Mouse (Mus musculus) cortical plate, adult 2 months (tissue): ENCODE results near the gene Mocs3. TPM values are rescaled to one million over a fixed set of nuclear protein-coding genes. Genes with fewer than 3 reads are reported as not detected.
A peak's percentile ranks its signal among the peaks of the same experiment; 100 is the strongest.

ENCODE experiments used
- H3K27ac ChIP-seq: fragments of 200-500 bp; 2 replicates; pipeline ENCODE4 v1.5.1; 2012; ENCODE audit warnings: low read length, control low read depth, inconsistent platforms; ENCODE audit not compliant: insufficient read depth
- H3K4me1 ChIP-seq: fragments of 200-500 bp; 2 replicates; pipeline ENCODE4 v1.6.1; 2011; ENCODE audit warnings: low read length; ENCODE audit not compliant: control insufficient read depth, insufficient read depth
- H3K4me3 ChIP-seq: fragments of 200-500 bp; 2 replicates; pipeline ENCODE4 v1.5.1; 2011; ENCODE audit warnings: mild to moderate bottlenecking, low read length, control low read depth; ENCODE audit not compliant: insufficient read depth
- CTCF ChIP-seq: fragments of 200-500 bp; IDR thresholded peaks from 2 replicates; pipeline ENCODE4 v1.5.1; 2011; ENCODE audit warnings: mild to moderate bottlenecking, control low read depth, low read length; ENCODE audit not compliant: insufficient read depth; ENCODE audit errors: extremely low read depth
- POLR2A ChIP-seq: fragments of 200-500 bp; IDR thresholded peaks from 2 replicates; pipeline ENCODE4 v1.6.1; 2011; ENCODE audit warnings: mild to moderate bottlenecking, low read length, control low read depth; ENCODE audit not compliant: insufficient read depth; ENCODE audit errors: extremely low read depth
- polyA plus RNA-seq: library from polyadenylated mRNA; depleted of rRNA; stranded (reverse); fragments of >200 nt; gene quantifications from 2 replicates; pipeline ENCODE4 v1.2.3, GENCODE M21; 2012; rRNA removed

The Mocs3 gene
- polyA plus RNA-seq, 1 experiment: 14.6 TPM

DNA sequence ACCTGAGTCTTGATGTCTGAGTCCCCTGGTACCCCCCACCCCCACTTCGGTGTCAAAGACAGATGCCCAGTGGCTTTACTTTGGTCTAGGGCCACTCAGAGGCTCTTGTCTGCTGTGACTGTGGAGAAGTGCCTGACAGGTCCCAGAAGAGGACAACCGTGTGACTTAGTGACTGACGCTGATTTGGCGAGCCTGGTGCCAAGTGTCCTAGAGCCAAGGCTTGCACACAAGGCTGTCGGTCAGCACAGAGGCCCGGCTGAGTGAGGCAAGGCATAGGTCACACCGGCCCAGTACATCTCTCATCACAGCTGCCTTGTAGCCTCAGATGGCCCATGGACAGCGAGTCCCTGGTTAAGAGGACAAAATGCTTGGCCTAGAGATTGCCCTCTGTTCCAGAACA lies 28.6 kb downstream of the Mocs3 start:
- no peak for TF ChIP-seq POLR2A
- no peak for TF ChIP-seq CTCF
- Histone ChIP-seq H3K27ac (no peak overlapping the region), H3K4me1 (peaks cover 4% of the 10 kb centered on the region), H3K4me3 (no peak overlapping the region)

GRCm38 (mm10) chr2:168260124-168260523 lies 29.7 kb downstream of the Mocs3 start:
- no peak overlapping the region for H3K4me3 ChIP-seq
- H3K4me1 ChIP-seq: peaks cover 2% of the 10 kb centered on the region
- no peak overlapping the region for H3K27ac ChIP-seq
- TF ChIP-seq POLR2A (no peak), CTCF (no peak)

DNA sequence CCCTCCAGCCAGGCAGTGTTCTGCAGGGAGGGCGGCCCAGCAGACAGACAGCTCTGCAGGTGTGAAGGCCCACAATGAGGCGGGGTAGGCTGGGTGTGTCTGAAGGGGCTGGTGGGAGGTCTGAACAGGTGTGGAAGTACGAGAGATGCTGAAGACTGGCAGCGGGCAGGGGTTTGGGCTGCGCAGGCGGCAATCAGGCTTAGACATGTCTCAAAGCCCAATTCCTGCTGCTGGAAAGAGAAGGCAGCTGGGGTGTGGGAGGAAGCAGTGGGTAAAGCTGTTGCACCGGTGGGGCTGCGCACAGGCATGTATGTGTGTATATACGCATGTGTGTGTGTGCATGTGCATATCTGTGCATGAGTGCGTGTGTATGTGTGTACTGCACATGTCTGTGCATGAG lies 30.5 kb downstream of the Mocs3 start:
- H3K4me1 ChIP-seq: peaks cover 2% of the 10 kb centered on the region
- TF ChIP-seq POLR2A: no peak
- TF ChIP-seq CTCF: no peak
- no peak overlapping the region for H3K27ac ChIP-seq
- H3K4me3 ChIP-seq: no peak overlapping the region

DNA sequence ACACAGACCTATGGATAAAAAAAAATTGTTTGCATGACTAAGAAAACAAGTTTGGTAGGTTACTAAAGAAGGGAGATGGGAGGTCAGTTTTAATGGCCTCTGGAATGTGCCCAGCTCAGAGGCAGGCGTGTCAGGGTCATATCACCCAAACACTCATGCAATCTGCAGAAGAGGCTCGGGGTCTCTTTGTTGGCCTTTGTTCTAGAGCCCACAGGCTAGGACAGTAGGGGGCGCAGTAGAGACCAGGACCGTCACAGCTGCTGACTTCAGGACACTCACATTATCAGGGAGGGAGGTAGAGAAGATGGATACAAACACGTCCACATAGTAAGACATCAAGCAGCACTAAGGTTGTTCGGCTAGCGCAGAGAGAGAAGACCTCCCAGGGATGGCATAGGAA lies 37.6 kb downstream of the Mocs3 start:
- H3K4me3 ChIP-seq: no peak overlapping the region
- peak; percentile 39 for TF ChIP-seq CTCF
- TF ChIP-seq POLR2A: no peak
- no peaks in the 10 kb centered on the region for H3K4me1 ChIP-seq
- no peak overlapping the region for H3K27ac ChIP-seq

- H3K4me1 ChIP-seq: no peaks in the 10 kb centered on the region
- TF ChIP-seq CTCF: no peak
- no peak for TF ChIP-seq POLR2A
- no peak overlapping the region for H3K27ac ChIP-seq
- H3K4me3 ChIP-seq: no peak overlapping the region
These were observed 43.0 kb downstream of the Mocs3 start for GRCm38 (mm10) chr2:168273387-168273786.

- TF ChIP-seq POLR2A (no peak), CTCF (peak; percentile 69)
- H3K4me1 ChIP-seq: no peaks in the 10 kb centered on the region
- H3K4me3 ChIP-seq: no peak overlapping the region
- H3K27ac ChIP-seq: no peak overlapping the region
These were observed 44.0 kb downstream of the Mocs3 start for GRCm38 (mm10) chr2:168274374-168274935.

DNA sequence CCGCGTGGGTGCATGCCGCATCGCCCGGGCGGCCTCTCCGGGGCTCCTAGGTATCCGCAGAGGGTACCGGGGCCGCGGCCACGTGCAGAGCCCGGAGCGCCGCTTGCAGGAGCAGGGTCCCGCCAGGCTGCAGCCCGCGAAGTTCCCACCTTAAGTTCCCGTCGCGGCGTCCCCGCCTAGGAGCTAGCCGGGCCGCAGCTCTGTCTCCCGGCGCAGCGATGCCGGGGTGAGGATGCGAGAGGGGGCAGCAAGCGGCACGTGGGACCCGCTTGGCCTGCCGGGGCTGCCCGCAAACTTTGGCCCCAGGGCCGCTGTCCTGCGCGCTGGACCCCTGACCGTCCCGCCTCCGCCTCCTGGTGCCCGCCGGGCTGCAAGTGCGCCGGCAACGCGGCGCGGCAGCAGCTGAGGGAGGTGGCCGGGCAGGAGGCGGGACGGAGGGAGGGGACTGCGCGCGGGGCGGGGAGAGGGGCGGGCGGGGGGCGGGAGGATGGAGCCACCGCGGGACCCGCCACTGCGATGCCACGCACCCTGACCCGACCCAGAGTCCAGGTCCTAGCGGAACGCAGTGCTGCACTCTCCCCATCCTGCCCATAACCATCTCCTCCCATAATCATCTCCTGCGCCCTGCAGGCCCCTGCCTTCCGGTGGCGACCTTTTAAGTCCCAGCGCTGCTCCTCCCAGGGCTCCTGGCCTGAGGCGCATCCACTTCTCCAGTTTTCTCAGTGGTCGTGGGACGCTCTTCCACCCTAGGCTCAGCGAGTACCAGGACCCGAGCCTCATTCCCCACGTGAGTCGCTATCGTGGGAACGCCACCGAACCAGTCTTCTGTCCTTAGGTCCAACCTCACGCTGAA lies 50.5 kb downstream of the Mocs3 start:
- TF ChIP-seq CTCF: no peak
- TF ChIP-seq POLR2A: 0 out of 2 replicates have a peak, but pooled peaks have one; percentile 33
- Histone ChIP-seq H3K4me3 (peak overlapping the region; percentile 63), H3K27ac (no peak overlapping the region), H3K4me1 (no peaks in the 10 kb centered on the region)

DNA sequence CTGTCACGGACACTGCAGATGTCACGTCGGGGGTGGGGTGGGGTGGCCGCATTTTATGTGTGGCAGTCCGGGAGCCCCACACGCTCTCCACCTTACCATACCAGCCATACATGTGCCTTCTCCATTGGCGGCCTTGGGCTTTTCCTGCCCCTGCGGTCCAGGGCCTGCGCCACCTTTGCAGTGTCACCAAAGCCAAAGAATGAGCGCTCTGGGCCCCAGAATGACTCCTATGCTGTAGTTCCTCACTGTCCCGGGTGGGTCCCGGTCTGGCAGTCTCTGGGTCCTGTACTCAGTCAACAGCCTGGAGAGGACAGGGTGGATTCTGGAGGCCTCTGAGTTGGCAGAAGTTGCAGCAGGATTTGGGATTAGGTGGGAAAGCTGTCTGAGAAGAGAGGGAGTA lies 51.2 kb downstream of the Mocs3 start, which contains the start of gene Kcng1:
Kcng1 (minus strand) TSS at position 155 of the 400 bp plus-strand sequence.
- TF ChIP-seq POLR2A (no peak), CTCF (no peak)
- no peaks in the 10 kb centered on the region; the same call in 1 of the 2 replicates for H3K4me1 ChIP-seq
- no peak within 1 kb of the TSS for H3K27ac ChIP-seq
- H3K4me3 ChIP-seq: peak within 1 kb of the TSS; percentile 63

Other genes starting within 250 kb of the Mocs3 start
- gene Ripor3, start 220.0 kb upstream of the Mocs3 start, polyA plus RNA-seq: 0.40 and 0.50 TPM in 2 replicates
- 3.3 and 3.6 TPM in 2 replicates for gene Pard6b, start 149.6 kb upstream of the Mocs3 start, polyA plus RNA-seq
- gene Adnp, start 23.5 kb upstream of the Mocs3 start, polyA plus RNA-seq: 33.0 and 34.5 TPM in 2 replicates
- gene Gm20716, start 258 bp upstream of the Mocs3 start, polyA plus RNA-seq: 32.5 and 36.9 TPM in 2 replicates
- gene Dpm1, start within 50 bp of the Mocs3 start, polyA plus RNA-seq: 22.2 and 22.4 TPM in 2 replicates
- gene Kcng1, start 51.1 kb downstream of the Mocs3 start, polyA plus RNA-seq: 5.9 and 7.2 TPM in 2 replicates